Mouse (Mus musculus): Measurements from ENCODE around the gene Gnptab.

DNA sequence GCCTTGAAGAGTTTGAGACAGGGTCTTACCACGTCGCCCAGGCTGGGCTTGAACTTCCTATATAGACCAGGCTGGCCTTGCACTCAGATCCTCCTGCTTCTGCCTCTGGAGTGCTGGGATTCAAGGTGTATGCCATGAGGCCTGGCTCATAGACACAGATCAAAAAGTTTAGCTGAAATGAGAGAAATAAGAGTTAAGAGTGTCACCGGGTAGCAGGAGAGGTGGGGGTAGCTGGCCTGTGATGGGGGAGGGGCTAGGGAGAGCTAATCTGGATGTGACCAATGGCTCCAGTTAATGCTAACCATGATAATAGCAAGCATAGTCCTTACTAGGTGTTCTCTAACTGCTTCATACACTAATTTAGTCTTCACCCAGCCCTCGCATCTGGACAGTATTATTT, 2.4 kb downstream of the Gnptab start:
- no peak for TF ChIP-seq NELFE (IDR thresholded peaks at IDR 0.05; ENCODE audit: low read depth, low read length)
- no peak for TF ChIP-seq POLR2A (IDR thresholded peaks at IDR 0.05; ENCODE audit: control insufficient read depth in 1 of 2, insufficient read depth in 1 of 2, low read depth in 1 of 2, low read length in 2 of 2, poor library complexity in 1 of 2)
- TF ChIP-seq GATA1 (IDR thresholded peaks at IDR 0.05; ENCODE audit: low read depth, low read length) = no peak
- no peak for TF ChIP-seq CTCF (IDR thresholded peaks at IDR 0.05 in 2 of 3, conservative IDR thresholded peaks at IDR 0.05 in 1 of 3; ENCODE audit: control insufficient read depth in 1 of 3, insufficient read depth in 1 of 3, low read depth in 2 of 3, low read length in 3 of 3, poor library complexity in 1 of 3, severe bottlenecking in 1 of 3)
- no peak for TF ChIP-seq E2F4 (IDR thresholded peaks at IDR 0.05; ENCODE audit: borderline replicate concordance, low read depth, low read length)
- no peak for TF ChIP-seq CHD1 (IDR thresholded peaks at IDR 0.05; ENCODE audit: low read depth, low read length)
- no peak for TF ChIP-seq MAX (IDR thresholded peaks at IDR 0.05; ENCODE audit: low read length)
- TF ChIP-seq TBP (IDR thresholded peaks at IDR 0.05; ENCODE audit: low read depth, low read length) = no peak
- TF ChIP-seq EP300 (IDR thresholded peaks at IDR 0.05; ENCODE audit: low read depth in 1 of 2, low read length in 2 of 2) = no peak
- TF ChIP-seq CHD2 (IDR thresholded peaks at IDR 0.05; ENCODE audit: low read length) = no peak
- no peak for TF ChIP-seq UBTF (IDR thresholded peaks at IDR 0.05; ENCODE audit: borderline replicate concordance, insufficient read depth, low read depth, low read length)
- no peak for TF ChIP-seq RCOR1 (IDR thresholded peaks at IDR 0.05; ENCODE audit: low read depth, low read length)
